Mouse (Mus musculus): ENCODE data around the gene Syt14. TPM values are rescaled to one million over a fixed set of nuclear protein-coding genes. Genes with fewer than 3 reads are reported as not detected.

Gene Syt14
- polyA plus RNA-seq, 1 experiment = 0.11 TPM

- no peak for DNase-seq
Observed at GRCm38 (mm10) chr1:192856931-192857330, 178.6 kb downstream of the Syt14 start.

GRCm38 (mm10) chr1:192856411-192856810 lies 179.2 kb downstream of the Syt14 start:
- WGBS = 60% methylated on average over 10 of the region's 10 CpGs
- Histone ChIP-seq H3K4me1 (ENCODE audit: control insufficient read depth, insufficient read depth, low read length) (peaks cover 5% of the 10 kb centered on the region), H3K4me3 (replicated peaks; ENCODE audit: extremely low read depth, low read depth, low read length) (no peak overlapping the region)
- no peak for DNase-seq
- TF ChIP-seq CTCF (IDR thresholded peaks at IDR 0.05; ENCODE audit: insufficient read depth, low read length) = no peak
- TF ChIP-seq POLR2A (IDR thresholded peaks at IDR 0.05; ENCODE audit: borderline replicate concordance, extremely low read depth, low read depth, low read length) = no peak

More at GRCm38 (mm10) chr1:192856931-192857330, 178.6 kb downstream of the Syt14 start:
- H3K4me1 ChIP-seq (ENCODE audit: control insufficient read depth, insufficient read depth, low read length) = peaks cover 5% of the 10 kb centered on the region
- no peak for TF ChIP-seq CTCF (IDR thresholded peaks at IDR 0.05; ENCODE audit: insufficient read depth, low read length)
- TF ChIP-seq POLR2A (IDR thresholded peaks at IDR 0.05; ENCODE audit: borderline replicate concordance, extremely low read depth, low read depth, low read length) = no peak
- H3K4me3 ChIP-seq (replicated peaks; ENCODE audit: extremely low read depth, low read depth, low read length) = no peak overlapping the region
- WGBS = 79% methylated on average over 6 of the region's 6 CpGs

GRCm38 (mm10) chr1:192855474-192856230 lies 179.9 kb downstream of the Syt14 start, which contains the start of gene Sertad4:
Gene Sertad4 (minus strand): TSS chr1:192855756.
- WGBS = under 1% methylated on average over 75 of the region's 75 CpGs
- DNase-seq = peak; percentile 33
- peaks cover 5% of the 10 kb centered on the region for H3K4me1 ChIP-seq (ENCODE audit: control insufficient read depth, insufficient read depth, low read length)
- TF ChIP-seq POLR2A (IDR thresholded peaks at IDR 0.05; ENCODE audit: borderline replicate concordance, extremely low read depth, low read depth, low read length) (no peak), CTCF (IDR thresholded peaks at IDR 0.05; ENCODE audit: insufficient read depth, low read length) (no peak)
- H3K4me3 ChIP-seq (replicated peaks; ENCODE audit: extremely low read depth, low read depth, low read length) = peak within 1 kb of the TSS; percentile 62

GRCm38 (mm10) chr1:192854819-192855271 lies 180.7 kb downstream of the Syt14 start:
- peak overlapping the region; percentile 62 for H3K4me3 ChIP-seq (replicated peaks; ENCODE audit: extremely low read depth, low read depth, low read length)
- TF ChIP-seq POLR2A (IDR thresholded peaks at IDR 0.05; ENCODE audit: borderline replicate concordance, extremely low read depth, low read depth, low read length) (no peak), CTCF (IDR thresholded peaks at IDR 0.05; ENCODE audit: insufficient read depth, low read length) (no peak)
- H3K4me1 ChIP-seq (ENCODE audit: control insufficient read depth, insufficient read depth, low read length) = peaks cover 5% of the 10 kb centered on the region
- DNase-seq = peak; percentile 51
- 1% methylated on average over 45 of the region's 45 CpGs for WGBS

GRCm38 (mm10) chr1:192853988-192854818 lies 181.4 kb downstream of the Syt14 start:
- H3K4me3 ChIP-seq (replicated peaks; ENCODE audit: extremely low read depth, low read depth, low read length) = peak overlapping the region; percentile 55
- WGBS = 13% methylated on average over 19 of the region's 19 CpGs
- peaks cover 5% of the 10 kb centered on the region for H3K4me1 ChIP-seq (ENCODE audit: control insufficient read depth, insufficient read depth, low read length)
- DNase-seq = no peak
- no peak for TF ChIP-seq POLR2A (IDR thresholded peaks at IDR 0.05; ENCODE audit: borderline replicate concordance, extremely low read depth, low read depth, low read length)
- no peak for TF ChIP-seq CTCF (IDR thresholded peaks at IDR 0.05; ENCODE audit: insufficient read depth, low read length)

- 75% methylated on average over 2 of the region's 2 CpGs for WGBS
Observed at GRCm38 (mm10) chr1:192853429-192853828, 182.1 kb downstream of the Syt14 start.

DNA sequence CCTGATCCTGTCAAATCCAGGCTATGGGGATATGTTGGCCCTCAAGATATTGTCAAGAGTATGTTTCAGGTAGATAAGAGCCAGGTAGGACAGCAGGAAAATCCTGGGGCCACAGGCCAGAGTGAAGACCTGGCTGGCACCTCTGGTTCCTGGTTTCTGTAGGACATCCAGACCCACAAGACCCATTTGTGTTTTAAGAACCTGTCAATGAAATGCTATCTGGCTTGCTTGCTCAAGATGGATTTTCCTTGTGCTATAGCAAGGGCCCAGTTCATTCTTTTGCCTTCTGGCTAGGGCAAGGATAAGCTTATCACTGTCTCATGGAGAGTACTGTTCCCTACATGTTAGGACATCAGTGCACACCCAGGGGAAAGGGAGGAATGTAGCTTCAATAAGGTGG lies 183.5 kb downstream of the Syt14 start:
- no peak for DNase-seq
- no peak for TF ChIP-seq POLR2A (IDR thresholded peaks at IDR 0.05; ENCODE audit: borderline replicate concordance, extremely low read depth, low read depth, low read length)
- TF ChIP-seq CTCF (IDR thresholded peaks at IDR 0.05; ENCODE audit: insufficient read depth, low read length) = no peak
- no peak overlapping the region for H3K4me3 ChIP-seq (replicated peaks; ENCODE audit: extremely low read depth, low read depth, low read length)
- peaks cover 5% of the 10 kb centered on the region for H3K4me1 ChIP-seq (ENCODE audit: control insufficient read depth, insufficient read depth, low read length)

More at GRCm38 (mm10) chr1:192853429-192853828, 182.1 kb downstream of the Syt14 start:
- no peak for DNase-seq
- Histone ChIP-seq H3K4me3 (replicated peaks; ENCODE audit: extremely low read depth, low read depth, low read length) (no peak overlapping the region), H3K4me1 (ENCODE audit: control insufficient read depth, insufficient read depth, low read length) (peaks cover 5% of the 10 kb centered on the region)
- TF ChIP-seq CTCF (IDR thresholded peaks at IDR 0.05; ENCODE audit: insufficient read depth, low read length) (no peak), POLR2A (IDR thresholded peaks at IDR 0.05; ENCODE audit: borderline replicate concordance, extremely low read depth, low read depth, low read length) (no peak)

GRCm38 (mm10) chr1:192851640-192852039 lies 183.9 kb downstream of the Syt14 start:
- DNase-seq = no peak
- WGBS = 26% methylated on average over 6 of the region's 6 CpGs
- H3K4me1 ChIP-seq (ENCODE audit: control insufficient read depth, insufficient read depth, low read length) = peaks cover 5% of the 10 kb centered on the region
- TF ChIP-seq POLR2A (IDR thresholded peaks at IDR 0.05; ENCODE audit: borderline replicate concordance, extremely low read depth, low read depth, low read length) (no peak), CTCF (IDR thresholded peaks at IDR 0.05; ENCODE audit: insufficient read depth, low read length) (no peak)
- no peak overlapping the region for H3K4me3 ChIP-seq (replicated peaks; ENCODE audit: extremely low read depth, low read depth, low read length)

DNA sequence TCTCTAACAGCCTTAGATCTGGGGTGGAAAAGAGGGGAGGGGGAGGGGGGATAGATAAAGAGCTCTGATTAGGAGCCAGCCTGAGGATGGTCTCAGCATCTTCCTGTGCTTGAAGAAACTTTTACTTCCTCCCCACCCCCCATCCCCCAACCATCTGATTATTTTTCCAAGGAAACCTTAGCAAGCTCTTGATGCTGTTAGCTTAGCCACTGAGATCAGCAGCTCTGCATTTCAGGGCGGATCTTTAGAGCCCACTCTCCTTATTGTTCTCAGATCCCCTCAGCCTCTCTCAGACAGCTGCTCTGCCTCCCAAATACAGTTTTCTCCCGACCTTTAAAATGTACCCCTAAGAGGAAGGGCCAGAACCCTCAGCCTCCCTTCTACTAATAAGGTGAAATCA lies 184.4 kb downstream of the Syt14 start:
- H3K4me3 ChIP-seq (replicated peaks; ENCODE audit: extremely low read depth, low read depth, low read length) = no peak overlapping the region
- DNase-seq = no peak
- peaks cover 5% of the 10 kb centered on the region for H3K4me1 ChIP-seq (ENCODE audit: control insufficient read depth, insufficient read depth, low read length)
- TF ChIP-seq POLR2A (IDR thresholded peaks at IDR 0.05; ENCODE audit: borderline replicate concordance, extremely low read depth, low read depth, low read length) (no peak), CTCF (IDR thresholded peaks at IDR 0.05; ENCODE audit: insufficient read depth, low read length) (no peak)
- 25% methylated on average over 2 of the region's 2 CpGs for WGBS
